Mouse (Mus musculus): Measurements from ENCODE around the gene Ptpn1.

GRCm38 (mm10) chr2:167920041-167920440, 11.8 kb upstream of the Ptpn1 start:
- TF ChIP-seq GATA1 (IDR thresholded peaks at IDR 0.05; ENCODE audit: low read length) (no peak), TAL1 (IDR thresholded peaks at IDR 0.05; ENCODE audit: low read length) (no peak)
